Mouse (Mus musculus) heart, adult 8-10 months (tissue): ENCODE results near the gene Phykpl. TPM values are rescaled to one million over a fixed set of nuclear protein-coding genes. Genes with fewer than 3 reads are reported as not detected.
A peak's percentile ranks its signal among the peaks of the same experiment; 100 is the strongest.

Experiments
- DNase-seq: peaks from one replicate; pipeline ENCODE4 v3.0.0; 2022; ENCODE audit warnings: low spot score
- total RNA-seq, 4 experiments: library from RNA; stranded (reverse); gene quantifications; 2 replicates each; pipeline ENCODE4 v1.2.4; 2022

Gene Phykpl
- total RNA-seq, 4 experiments from 2014 or later = 8.5 to 9.6 (median 8.9) TPM

- no peak for DNase-seq
These were observed 59.7 kb downstream of the Phykpl start for GRCm38 (mm10) chr11:51644217-51644616.

GRCm38 (mm10) chr11:51645293-51645692 is 60.7 kb downstream of the Phykpl start:
- DNase-seq = no peak

GRCm38 (mm10) chr11:51646245-51646644 is 61.7 kb downstream of the Phykpl start:
- DNase-seq = no peak

- peak; percentile 81 for DNase-seq
These were observed 62.5 kb downstream of the Phykpl start for GRCm38 (mm10) chr11:51646751-51647667.

GRCm38 (mm10) chr11:51648566-51648965 is 64.0 kb downstream of the Phykpl start:
- DNase-seq = no peak

GRCm38 (mm10) chr11:51649111-51649888 is 64.7 kb downstream of the Phykpl start:
- DNase-seq = no peak

- no peak for DNase-seq
These were observed 65.3 kb downstream of the Phykpl start for GRCm38 (mm10) chr11:51649889-51650199.

GRCm38 (mm10) chr11:51650261-51650660 is 65.7 kb downstream of the Phykpl start:
- no peak for DNase-seq

GRCm38 (mm10) chr11:51650691-51651515 is 66.3 kb downstream of the Phykpl start, which contains the start of the genes N4bp3 and D930048N14Rik:
Gene N4bp3, minus strand, starts transcription at chr11:51650842.
Gene D930048N14Rik, plus strand, starts transcription at chr11:51650954.
- DNase-seq = peak; percentile 67

- DNase-seq = no peak
These were observed 68.4 kb downstream of the Phykpl start for GRCm38 (mm10) chr11:51652889-51653418.

GRCm38 (mm10) chr11:51653736-51654135 is 69.2 kb downstream of the Phykpl start:
- no peak for DNase-seq

Other genes with a start within 250 kb of the Phykpl start
- gene Hnrnpab, start 22.1 kb downstream of the Phykpl start, total RNA-seq = 100 to 1,000 TPM; 119 to 149 (median 133) TPM
- 10 to 100 TPM; 18.4 to 23.7 (median 21.4) TPM for gene Nhp2, start 35.0 kb downstream of the Phykpl start, total RNA-seq
- 10 to 100 TPM; 12.6 to 19.1 (median 15.3) TPM for gene Rmnd5b, start 51.1 kb downstream of the Phykpl start, total RNA-seq
- gene N4bp3, start 66.1 kb downstream of the Phykpl start, total RNA-seq = 10 to 100 TPM in 3 of 4 experiments, 1 to 10 TPM in 1; 9.2 to 10.8 (median 10.3) TPM
- 1 to 10 TPM in 1 of 4 experiments, under 1 TPM in 3; 0.22 to 1.0 (median 0.63) TPM for gene D930048N14Rik, start 66.2 kb downstream of the Phykpl start, total RNA-seq
- 10 to 100 TPM; 35.6 to 44.6 (median 40.8) TPM for gene 0610009B22Rik, start 104.1 kb downstream of the Phykpl start, total RNA-seq
- gene Sec24a, start 178.9 kb downstream of the Phykpl start, total RNA-seq = 10 to 100 TPM; 15.0 to 16.9 (median 16.2) TPM
- 100 to 1,000 TPM; 149 to 178 (median 154) TPM for gene Sar1b, start 178.9 kb downstream of the Phykpl start, total RNA-seq